ENCODE assay signal across 12 mouse cellular contexts in the genomic region with DNA sequence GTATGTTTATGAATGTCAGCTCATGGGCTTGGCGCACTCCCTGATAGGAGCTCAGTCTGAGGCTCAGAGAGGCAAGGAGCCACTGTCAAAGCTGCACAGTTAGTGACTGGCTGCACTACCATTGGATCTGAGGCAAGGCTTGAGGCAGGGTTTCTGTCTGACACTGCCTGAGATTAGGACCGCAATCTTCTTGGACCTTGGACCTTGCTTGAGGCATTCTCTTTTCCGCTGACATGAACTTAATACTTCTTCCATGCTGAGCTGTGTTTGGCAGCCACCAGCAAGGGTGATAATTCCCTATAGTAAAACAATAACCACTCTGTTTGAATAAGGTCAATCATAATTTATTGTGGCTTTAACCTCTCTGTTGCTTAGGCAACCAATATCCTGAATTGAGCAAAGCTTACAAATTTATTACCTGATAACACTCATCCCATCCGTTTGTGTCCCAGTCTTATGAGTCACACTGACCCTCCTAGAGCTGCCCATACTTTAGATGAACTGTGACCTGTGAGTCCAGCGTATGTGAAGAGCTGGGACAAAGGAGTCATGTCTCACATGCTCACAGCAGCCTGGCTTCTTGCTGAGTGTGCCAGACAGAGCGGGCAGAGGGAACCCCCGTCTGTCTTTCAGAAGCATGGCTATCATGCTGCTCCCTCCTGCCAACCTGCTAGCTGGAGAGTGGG.
A peak's percentile ranks its signal among the peaks of the same experiment; 100 is the strongest.
DNase-seq lines count a peak whose midpoint lies in the region; ATAC-seq and TF ChIP-seq lines count a peak whose summit lies in the region.
"Had no signal": no experiment of that assay in that cellular context is flagged by ENCODE, and none has a peak within 500 bp of the region (broad histone marks: within the 10 kb centered on the region; RNA-seq: fewer than 3 reads in every experiment).

No protein-coding gene starts in this region.

- H3K4me1 ChIP-seq in kidney, postnatal 0 days (replicated peaks; ENCODE audit: insufficient read depth, low read length) = no peaks in the 10 kb centered on the region
- no peaks in the 10 kb centered on the region for H3K4me1 ChIP-seq in stomach, embryonic 14.5 days (ENCODE audit: control insufficient read depth, insufficient read depth, low read length)
- H3K4me1 ChIP-seq in thymus, adult 2 months (replicated peaks; ENCODE audit: control insufficient read depth, insufficient read depth, low read length) = no peaks in the 10 kb centered on the region
- H3K4me1 ChIP-seq: embryonic facial prominence, embryonic 10.5 days; heart, embryonic 13.5 days; liver, embryonic 13.5 days had no signal

- ATAC-seq in kidney, postnatal 0 days (replicated peaks; ENCODE audit: low FRiP score, low read depth) = peak; percentile 76; the same call in 1 of the 2 replicates
- ATAC-seq in stomach, embryonic 14.5 days (ENCODE audit: insufficient number of reproducible peaks, insufficient read depth, low FRiP score, low read depth) = peak; percentile 80

- no peak overlapping the region for H3K27ac ChIP-seq in left cerebral cortex, adult 2 months
- no peak overlapping the region for H3K27ac ChIP-seq in kidney, postnatal 0 days
- no peak overlapping the region for H3K27ac ChIP-seq in stomach, embryonic 14.5 days (ENCODE audit: low read length)
- no peak overlapping the region for H3K27ac ChIP-seq in thymus, adult 2 months (ENCODE audit: control insufficient read depth, insufficient read depth, low read length)
- H3K27ac ChIP-seq: embryonic facial prominence, embryonic 10.5 days; heart, embryonic 13.5 days; liver, embryonic 13.5 days had no signal

- H3K36me3 ChIP-seq in kidney, postnatal 0 days (ENCODE audit: insufficient read depth, low read length) = no peaks in the 10 kb centered on the region
- no peaks in the 10 kb centered on the region for H3K36me3 ChIP-seq in stomach, embryonic 14.5 days (ENCODE audit: control insufficient read depth, insufficient read depth, low read length)
- no peaks in the 10 kb centered on the region for H3K36me3 ChIP-seq in thymus, adult 2 months (ENCODE audit: control insufficient read depth, insufficient read depth, low read length)
- H3K36me3 ChIP-seq: embryonic facial prominence, embryonic 10.5 days; heart, embryonic 13.5 days; liver, embryonic 13.5 days had no signal

- 52% methylated on average over 7 of the region's 7 CpGs for WGBS in kidney, postnatal 0 days
- 52% methylated on average over 7 of the region's 7 CpGs for WGBS in stomach, embryonic 14.5 days
- WGBS in thymus, adult 2 months = 93% methylated on average over 7 of the region's 7 CpGs

- no peaks in the 10 kb centered on the region for H3K27me3 ChIP-seq in kidney, postnatal 0 days (ENCODE audit: insufficient read depth, low read length)
- H3K27me3 ChIP-seq in stomach, embryonic 14.5 days (ENCODE audit: control insufficient read depth, insufficient read depth, low read length) = no peaks in the 10 kb centered on the region
- no peaks in the 10 kb centered on the region for H3K27me3 ChIP-seq in thymus, adult 2 months (ENCODE audit: control insufficient read depth, insufficient read depth, low read length)
- H3K27me3 ChIP-seq: heart, embryonic 13.5 days; liver, embryonic 13.5 days had no signal

- no peak overlapping the region for H3K9ac ChIP-seq in kidney, postnatal 0 days (ENCODE audit: low read depth, low read length)
- H3K9ac ChIP-seq in stomach, embryonic 14.5 days (replicated peaks; ENCODE audit: low read depth, low read length) = no peak overlapping the region
- H3K9ac ChIP-seq: heart, embryonic 13.5 days; liver, embryonic 13.5 days had no signal

- intact Hi-C loops in left cerebral cortex, postnatal 4 days (cut with DNase I) = no loop called here
- intact Hi-C loops in left cerebral cortex, adult 2 months (cut with DNase I) = no loop called here

- TF ChIP-seq POLR2A in thymus, adult 2 months (IDR thresholded peaks at IDR 0.05; ENCODE audit: control insufficient read depth, extremely low read depth, insufficient read depth, low read length, poor library complexity) = no peak

- TF ChIP-seq CTCF in left cerebral cortex, adult 2 months (IDR thresholded peaks at IDR 0.05) = no peak
- no peak for TF ChIP-seq CTCF in kidney, postnatal 0 days (IDR thresholded peaks at IDR 0.05; ENCODE audit: low read depth)
- no peak for TF ChIP-seq CTCF in thymus, adult 2 months (IDR thresholded peaks at IDR 0.05; ENCODE audit: borderline replicate concordance, control insufficient read depth, extremely low read depth, insufficient read depth, low read length, poor library complexity)

- H3K9me3 ChIP-seq in kidney, postnatal 0 days (replicated peaks; ENCODE audit: low read length) = no peaks in the 10 kb centered on the region
- no peaks in the 10 kb centered on the region for H3K9me3 ChIP-seq in stomach, embryonic 14.5 days (ENCODE audit: control insufficient read depth, low read depth, low read length)
- H3K9me3 ChIP-seq: embryonic facial prominence, embryonic 10.5 days; heart, embryonic 13.5 days; liver, embryonic 13.5 days had no signal

- no peak overlapping the region for H3K4me2 ChIP-seq in kidney, postnatal 0 days (ENCODE audit: low read length)
- H3K4me2 ChIP-seq in stomach, embryonic 14.5 days (replicated peaks; ENCODE audit: low read depth, low read length) = no peak overlapping the region
- H3K4me2 ChIP-seq: heart, embryonic 13.5 days; liver, embryonic 13.5 days had no signal

- no peak overlapping the region for H3K4me3 ChIP-seq in left cerebral cortex, adult 2 months
- H3K4me3 ChIP-seq in kidney, postnatal 0 days (replicated peaks; ENCODE audit: low read depth, low read length) = no peak overlapping the region
- H3K4me3 ChIP-seq in stomach, embryonic 14.5 days (ENCODE audit: low read depth, low read length) = no peak overlapping the region
- no peak overlapping the region for H3K4me3 ChIP-seq in thymus, adult 2 months (ENCODE audit: control insufficient read depth, insufficient read depth, low read length)
- H3K4me3 ChIP-seq: embryonic facial prominence, embryonic 10.5 days; heart, embryonic 13.5 days; liver, embryonic 13.5 days had no signal

- DNase-seq in adrenal gland, adult 2 months = peak; percentile 29
- DNase-seq in adrenal gland, postnatal 25 days = no peak
- peak; percentile 43 for DNase-seq in left cerebral cortex, postnatal 4 days
- no peak for DNase-seq in left cerebral cortex, adult 2 months (ENCODE audit: extremely low spot score in 1 of 2, low spot score in 2 of 2)
- DNase-seq in kidney, postnatal 0 days (ENCODE audit: low spot score) = no peak
- DNase-seq in thymus, adult 2 months = no peak
- DNase-seq in gastrocnemius, adult 8-10 months (ENCODE audit: low spot score in 2 of 2) = no peak
- DNase-seq: layer of hippocampus, adult 9-11 months; liver, embryonic 13.5 days had no signal

Comparison
In these comparisons a context has a peak if more than half of its experiments do, and no peak if none do; other contexts are left out.
1. DNase-seq: peak in adrenal gland, adult 2 months (single experiment) and left cerebral cortex, postnatal 4 days (single experiment); none in adrenal gland, postnatal 25 days (single experiment), left cerebral cortex, adult 2 months (0 of 2), kidney, postnatal 0 days (single experiment), thymus, adult 2 months (single experiment) and gastrocnemius, adult 8-10 months (0 of 2).